Mouse (Mus musculus) adrenal gland, adult 2 months (tissue): Measurements from ENCODE around the gene Itpr1. TPM values are rescaled to one million over a fixed set of nuclear protein-coding genes. Genes with fewer than 3 reads are reported as not detected.
"Not testable (repeated sequence)": the region's sequence is repeated elsewhere in the genome, so short reads cannot be mapped to it uniquely, and the experiment has no call there.

Source experiments
- DNase-seq: peaks from one replicate; pipeline ENCODE4 v3.0.0; 2021
- polyA plus RNA-seq: library from polyadenylated mRNA; depleted of rRNA; stranded (reverse); fragments of >200 nt; gene quantifications from 2 replicates; pipeline ENCODE4 v1.2.3, GENCODE M21; 2012
- total RNA-seq, 2 experiments: library from RNA; stranded (reverse); gene quantifications; 2 replicates each; pipeline ENCODE4 v1.2.3; 2021

Gene Itpr1
- total and polyA plus RNA-seq, 3 experiments = 23.0 to 176 (median 120) TPM

GRCm38 (mm10) chr6:108545464-108545863 is 332.6 kb downstream of the Itpr1 start:
- no peak for DNase-seq

GRCm38 (mm10) chr6:108548413-108548812 is 335.5 kb downstream of the Itpr1 start:
- DNase-seq = no peak

GRCm38 (mm10) chr6:108549495-108549935 is 336.6 kb downstream of the Itpr1 start:
- no peak for DNase-seq

GRCm38 (mm10) chr6:108551725-108552620 is 339.1 kb downstream of the Itpr1 start:
- no peak for DNase-seq

DNA sequence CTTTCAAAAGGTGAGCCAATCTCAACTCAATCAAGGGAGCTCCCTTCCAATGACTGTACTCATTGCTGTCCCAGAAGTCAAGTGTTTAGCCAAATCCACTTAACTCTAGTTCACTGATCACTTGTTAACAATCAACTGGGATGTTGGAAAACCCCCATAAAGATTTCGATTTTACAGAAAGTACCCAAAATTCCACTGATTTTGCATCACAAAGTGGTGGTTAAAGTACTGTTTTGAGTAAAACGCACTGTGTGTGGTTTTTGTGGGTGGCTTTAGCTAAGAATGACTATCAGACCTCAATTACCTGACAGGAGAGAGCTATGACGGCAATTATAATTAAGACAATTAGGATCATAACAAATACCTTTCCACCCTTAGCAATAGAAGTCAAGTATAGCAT is 340.1 kb downstream of the Itpr1 start:
- no peak for DNase-seq

DNA sequence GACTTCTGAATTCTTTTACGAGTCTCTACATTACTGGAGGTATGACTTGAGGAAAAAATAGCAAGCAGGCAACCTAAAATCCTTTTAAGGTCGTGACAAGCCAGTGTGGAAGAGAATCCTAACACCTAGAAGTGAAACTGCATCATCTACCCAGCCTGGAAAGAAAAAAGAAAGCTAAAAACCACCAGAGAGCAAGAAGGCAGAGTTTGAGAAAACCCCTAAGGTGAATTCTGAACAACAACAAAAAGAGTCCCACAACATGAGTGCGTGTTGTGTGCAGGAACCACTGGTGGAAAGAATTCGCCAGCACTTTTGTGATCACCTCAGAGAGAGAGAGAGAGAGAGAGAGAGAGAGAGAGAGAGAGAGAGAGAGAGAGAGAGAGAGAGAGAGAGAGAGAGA is 340.6 kb downstream of the Itpr1 start:
- no peak for DNase-seq

DNA sequence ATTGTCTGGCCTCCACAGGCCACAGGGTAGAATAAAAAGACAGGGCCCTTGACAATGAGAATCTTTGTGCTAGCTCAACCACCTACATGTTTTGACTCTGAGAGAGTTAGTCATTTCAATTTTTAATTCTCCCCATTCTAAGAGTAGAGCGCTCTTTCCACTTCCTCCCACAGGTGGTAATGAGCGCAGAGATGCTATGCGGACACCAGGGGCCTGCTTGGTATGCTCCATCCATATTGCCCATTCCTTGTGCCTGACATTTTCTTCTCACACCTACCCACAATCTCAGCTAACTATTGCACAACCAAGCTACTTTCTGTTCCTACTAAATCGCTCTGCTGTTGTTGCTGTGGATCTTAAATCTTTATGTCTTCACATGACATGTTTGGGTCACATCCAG is 341.5 kb downstream of the Itpr1 start:
- DNase-seq = no peak

GRCm38 (mm10) chr6:108554878-108555277 is 342.0 kb downstream of the Itpr1 start:
- no peak for DNase-seq

- no peak for DNase-seq
Observed at GRCm38 (mm10) chr6:108557576-108558322, 344.9 kb downstream of the Itpr1 start.

- not testable (repeated sequence) for DNase-seq
Observed at GRCm38 (mm10) chr6:108559226-108559625, 346.3 kb downstream of the Itpr1 start.

DNA sequence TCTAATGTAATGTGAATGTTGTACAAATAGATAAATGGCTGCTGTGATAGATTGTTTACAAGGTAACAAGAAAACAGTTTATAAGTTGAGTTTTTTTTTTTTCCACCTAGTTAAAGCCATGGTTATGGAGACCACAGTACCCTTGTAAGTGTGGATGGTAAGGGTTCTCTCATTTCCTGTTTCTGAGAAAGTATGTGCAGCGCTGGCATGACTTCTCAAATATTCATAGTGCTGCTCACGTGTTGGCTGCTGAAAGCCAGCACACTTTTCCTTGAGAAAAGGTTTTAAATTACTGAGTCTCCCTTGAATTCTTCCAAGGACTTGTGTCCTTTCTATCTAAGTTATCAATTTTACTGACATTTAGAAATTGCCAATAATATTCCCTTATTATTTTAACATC is 350.1 kb downstream of the Itpr1 start:
- DNase-seq = no peak

DNA sequence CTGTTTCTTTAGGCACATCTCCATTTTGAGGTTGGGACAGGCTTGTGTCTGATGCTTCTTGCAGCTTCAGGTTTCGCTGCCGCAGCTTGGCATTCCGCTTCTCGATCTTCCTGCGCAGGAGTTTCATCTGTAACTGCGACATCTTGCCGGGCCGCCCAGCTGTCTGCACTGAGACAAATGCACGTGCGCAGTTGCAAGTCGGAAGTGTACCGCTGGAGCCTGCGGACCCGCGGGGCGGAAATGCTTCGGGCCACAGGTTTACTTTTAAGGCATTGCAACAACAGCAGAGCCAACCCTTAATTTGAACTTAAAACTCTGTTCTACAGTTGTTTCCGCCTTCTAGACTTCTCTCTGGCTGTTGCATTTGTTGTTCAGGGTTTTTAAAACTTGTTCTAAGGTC is 352.6 kb downstream of the Itpr1 start:
- DNase-seq = not testable (repeated sequence)

GRCm38 (mm10) chr6:108566549-108566948 is 353.7 kb downstream of the Itpr1 start:
- DNase-seq = no peak

GRCm38 (mm10) chr6:108569460-108570187 is 356.7 kb downstream of the Itpr1 start:
- DNase-seq = no peak

DNA sequence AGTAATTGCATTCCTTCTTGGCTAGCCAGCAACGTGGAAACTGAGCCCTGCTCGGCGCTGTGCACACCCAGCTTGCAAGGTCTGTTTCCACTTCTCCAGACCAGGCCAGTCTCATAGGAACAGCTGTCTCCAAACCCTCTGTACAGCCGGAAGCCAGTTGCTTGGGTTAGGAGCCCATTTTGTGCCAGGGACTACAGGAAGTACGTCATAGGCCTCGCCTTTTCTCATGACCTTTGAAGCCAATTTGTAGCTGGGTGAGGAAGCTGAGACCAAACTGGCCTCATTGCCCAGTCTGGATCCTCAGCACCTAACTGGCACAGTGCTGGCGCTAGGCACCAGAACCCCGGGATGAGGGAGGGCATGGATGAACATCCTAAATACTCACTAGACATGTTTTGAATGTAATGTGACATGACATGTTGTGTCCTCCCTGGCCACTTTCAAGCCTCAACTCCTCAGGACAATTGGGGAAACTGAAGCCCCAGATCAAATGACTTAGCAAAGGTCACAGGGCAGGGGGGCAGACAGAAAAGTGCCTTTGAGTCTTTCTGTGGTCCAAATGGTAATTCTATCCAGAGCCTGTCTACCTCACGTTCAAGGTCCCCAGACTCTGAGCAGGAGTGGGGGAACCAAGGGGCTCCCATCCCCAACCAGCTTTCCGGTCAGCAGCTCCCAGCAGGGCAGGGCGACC is 357.6 kb downstream of the Itpr1 start:
- DNase-seq = peak; percentile 72

DNA sequence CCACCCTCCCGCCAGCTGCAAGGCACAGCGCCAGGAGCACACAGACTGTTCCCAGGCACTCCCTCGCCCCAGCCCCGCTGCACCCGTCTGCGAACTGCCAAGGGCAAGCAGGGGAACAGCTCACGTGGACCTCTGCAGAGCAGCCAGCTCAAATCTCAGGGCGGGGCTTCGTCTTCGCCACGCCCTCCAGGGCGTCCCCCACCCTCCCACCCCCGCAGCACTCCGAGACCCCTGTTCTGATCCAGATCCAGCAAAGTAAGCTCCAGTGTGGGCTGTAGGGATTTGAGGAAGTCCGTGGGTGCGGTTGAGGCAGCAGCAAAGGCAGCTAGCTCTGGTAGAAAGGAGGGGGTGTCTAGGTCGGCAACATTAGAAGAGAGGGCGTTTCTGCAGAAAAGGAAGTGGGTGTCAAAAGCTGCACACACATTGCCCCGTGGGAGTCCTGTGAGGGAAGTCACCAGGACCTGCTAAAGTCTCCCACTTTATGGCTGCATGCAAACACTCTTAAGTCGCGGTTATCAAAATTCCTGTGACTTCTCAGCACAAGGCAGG is 358.2 kb downstream of the Itpr1 start:
- DNase-seq = peak; percentile 93

- DNase-seq = no peak
Observed at GRCm38 (mm10) chr6:108572646-108573045, 359.8 kb downstream of the Itpr1 start.

- DNase-seq = no peak
Observed at GRCm38 (mm10) chr6:108577056-108577455, 364.2 kb downstream of the Itpr1 start.

DNA sequence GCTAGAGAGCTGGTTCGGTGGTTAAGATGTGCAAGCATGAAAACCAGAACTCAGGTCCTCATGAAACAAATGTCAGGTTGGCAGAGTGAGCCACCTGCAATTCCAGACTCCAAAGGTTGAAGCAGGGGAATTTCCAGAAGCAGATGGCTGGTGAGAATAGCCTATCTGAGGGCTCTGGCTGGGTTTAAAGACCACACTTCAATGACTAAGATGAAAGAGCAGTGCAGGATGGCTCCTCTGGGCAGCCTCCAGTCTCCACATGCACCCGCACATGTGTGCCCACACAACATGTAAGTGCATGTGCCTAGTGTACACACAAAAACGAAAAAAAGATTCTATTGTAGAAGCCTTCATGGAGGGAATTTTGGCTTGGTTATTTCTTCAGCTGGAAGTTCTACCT is 375.5 kb downstream of the Itpr1 start:
- DNase-seq = no peak

DNA sequence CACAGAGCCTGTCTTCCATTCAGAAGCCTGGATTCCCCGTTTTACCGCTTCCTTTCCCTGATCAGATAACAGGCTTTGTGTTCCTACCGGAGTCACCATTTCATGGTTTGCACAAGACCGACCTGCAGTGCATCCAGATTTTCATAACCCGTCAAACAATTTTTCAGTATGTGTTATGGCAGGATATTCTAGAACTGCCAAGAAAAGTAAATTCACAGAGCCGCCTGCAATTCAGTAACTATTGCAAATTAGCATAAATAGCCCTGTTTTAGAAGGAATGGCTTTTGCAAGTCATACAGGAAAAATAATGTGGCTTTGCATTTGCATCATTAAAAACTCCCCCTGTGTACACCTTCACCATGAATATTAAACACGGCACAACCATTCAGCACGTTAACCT is 379.3 kb downstream of the Itpr1 start:
- DNase-seq = no peak

DNA sequence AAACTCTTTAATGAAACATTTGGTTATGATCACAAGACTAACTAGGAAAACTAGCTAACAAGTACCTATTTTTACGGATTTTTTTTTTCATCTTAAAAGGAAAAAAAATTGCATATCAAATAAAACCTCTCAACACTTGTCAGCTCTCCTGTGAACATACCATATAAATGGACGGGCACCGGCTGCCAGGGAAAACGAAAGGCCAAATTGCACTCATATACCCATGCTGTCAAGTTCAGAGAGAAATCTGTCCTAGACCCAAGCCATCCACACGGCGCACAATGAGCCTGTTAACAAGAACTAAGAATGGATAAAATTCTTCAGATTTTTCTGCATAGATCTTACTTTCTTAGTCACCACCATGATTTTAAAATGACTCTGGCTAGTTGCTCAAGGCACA is 379.7 kb downstream of the Itpr1 start:
- DNase-seq = no peak
